Mouse (Mus musculus): ENCODE data around the gene Tirap.
"Not testable (repeated sequence)": the region's sequence is repeated elsewhere in the genome, so short reads cannot be mapped to it uniquely, and the experiment has no call there.

The Tirap gene

DNA sequence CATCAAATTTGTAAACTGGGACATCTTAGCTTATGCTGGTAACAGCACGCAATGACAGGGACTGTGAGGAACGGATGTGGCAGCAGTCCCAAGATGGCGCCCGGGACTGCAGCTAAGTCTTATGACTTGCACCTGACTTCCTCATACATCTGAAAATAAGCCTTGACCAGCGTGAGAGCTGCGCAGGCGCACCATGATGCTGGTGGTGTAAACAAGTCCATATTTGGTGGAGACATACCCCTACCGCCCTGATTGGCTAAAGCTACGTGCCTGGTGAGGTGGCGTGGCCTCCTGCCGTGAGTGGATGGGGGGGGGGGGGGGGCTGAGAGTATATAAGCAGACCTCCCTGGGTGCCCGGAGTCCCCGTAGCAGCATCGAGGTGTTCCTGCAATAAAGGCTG is 52.8 kb downstream of the Tirap start:
- DNase-seq (ENCODE audit: low spot score), result not testable (repeated sequence)

DNA sequence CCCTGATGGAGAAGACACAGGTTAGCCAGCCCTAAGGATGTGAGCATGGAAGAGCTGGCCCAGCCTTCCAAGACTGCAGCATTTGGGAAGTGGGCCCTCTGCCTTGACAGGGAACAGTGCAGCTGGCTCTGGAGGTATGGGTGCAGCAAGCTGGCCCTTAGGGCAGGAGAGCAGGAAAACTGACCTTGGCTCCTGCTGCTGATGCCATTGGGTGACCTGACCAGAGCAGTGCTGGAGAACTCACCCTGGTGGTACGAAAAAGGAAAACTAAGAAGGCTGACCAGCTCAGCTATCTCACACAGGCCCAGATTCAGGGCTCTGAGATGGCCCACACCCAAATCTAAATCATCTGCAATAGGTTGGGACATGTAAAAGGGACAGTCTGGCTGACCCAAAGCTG is 54.3 kb downstream of the Tirap start:
- no peak for DNase-seq (ENCODE audit: low spot score)

DNA sequence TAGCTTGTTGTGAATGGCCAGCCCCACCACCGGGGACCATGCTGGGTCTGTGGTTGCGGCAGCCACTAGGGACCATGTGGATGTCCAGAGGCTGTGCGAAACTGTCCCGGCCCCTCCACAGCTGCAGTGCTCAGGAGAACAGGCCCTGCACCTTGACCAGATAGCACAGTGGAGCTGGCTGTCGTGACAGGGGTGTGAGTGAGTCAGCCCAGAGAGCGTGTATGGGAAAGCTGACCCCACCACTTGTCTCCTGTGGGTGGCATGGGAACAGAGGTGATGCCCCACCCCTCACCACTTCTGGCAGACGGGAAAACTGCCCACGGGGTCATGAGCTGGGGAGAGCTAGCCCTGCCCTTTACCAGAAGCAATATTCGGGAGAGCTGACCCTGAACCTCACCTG is 55.0 kb downstream of the Tirap start:
- DNase-seq (ENCODE audit: low spot score), result no peak

DNA sequence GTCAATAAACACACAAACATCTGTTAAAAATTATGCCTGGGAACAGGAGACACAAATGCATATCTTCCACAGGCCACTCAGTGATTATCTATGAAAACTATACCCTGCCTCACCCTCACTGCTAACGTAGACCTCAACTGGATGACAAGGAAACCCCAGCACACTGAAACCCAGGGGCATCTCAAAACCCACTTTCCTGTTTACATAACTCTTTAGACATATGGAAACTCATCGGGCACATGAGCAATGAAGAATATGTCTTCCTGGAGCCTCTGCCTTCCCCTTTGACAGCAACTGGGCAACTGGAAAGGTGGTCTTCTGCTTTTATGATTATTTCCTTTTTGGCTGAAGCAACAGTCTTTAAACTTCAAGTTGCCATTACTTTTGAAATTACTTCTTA is 57.9 kb downstream of the Tirap start:
- no peak for DNase-seq (ENCODE audit: low spot score)

DNA sequence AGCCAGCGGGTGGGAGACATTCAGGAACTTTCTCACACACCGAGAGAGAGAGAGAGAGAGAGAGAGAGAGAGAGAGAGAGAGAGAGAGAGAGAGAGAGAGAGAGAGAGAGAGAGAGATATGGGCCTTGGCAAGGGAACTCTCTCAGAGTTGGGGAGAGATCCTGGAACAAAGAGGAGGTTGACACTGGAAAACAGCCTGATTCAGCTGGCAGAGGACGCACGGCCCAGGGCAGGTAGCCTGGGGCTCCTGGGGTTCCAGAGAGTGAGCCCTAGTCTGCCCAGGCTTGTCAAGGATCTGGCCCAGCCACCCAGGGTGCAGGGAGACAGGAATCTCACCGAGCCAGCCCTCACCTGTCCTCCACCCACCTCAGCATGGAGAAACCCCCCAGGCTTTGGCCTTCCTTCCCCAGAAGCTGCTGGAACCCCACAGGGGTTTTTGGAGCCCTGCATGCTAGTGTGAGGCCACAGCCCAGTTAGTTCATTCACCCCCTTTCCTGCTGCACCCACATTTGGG is 60.8 kb downstream of the Tirap start:
- DNase-seq (ENCODE audit: low spot score), result no peak

DNA sequence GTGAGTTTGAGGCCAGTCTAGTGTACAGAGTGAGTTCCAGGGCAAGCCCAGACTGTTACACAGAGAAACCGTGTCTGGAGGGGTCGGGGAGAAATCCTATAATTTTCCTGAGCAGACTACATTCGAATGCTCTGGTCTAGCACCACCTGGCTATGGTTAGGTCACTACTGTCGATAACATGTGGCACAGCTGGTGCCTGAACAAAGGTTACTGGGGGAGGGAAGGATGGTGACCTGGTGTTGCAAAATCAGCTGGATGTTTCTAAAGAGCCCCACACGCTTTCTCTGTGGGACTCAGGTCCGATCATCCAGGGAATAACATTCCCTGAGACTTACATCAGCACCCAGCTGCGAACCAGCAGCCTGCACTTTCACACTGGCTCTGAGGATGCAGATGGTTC is 62.1 kb downstream of the Tirap start:
- no peak for DNase-seq (ENCODE audit: low spot score)

DNA sequence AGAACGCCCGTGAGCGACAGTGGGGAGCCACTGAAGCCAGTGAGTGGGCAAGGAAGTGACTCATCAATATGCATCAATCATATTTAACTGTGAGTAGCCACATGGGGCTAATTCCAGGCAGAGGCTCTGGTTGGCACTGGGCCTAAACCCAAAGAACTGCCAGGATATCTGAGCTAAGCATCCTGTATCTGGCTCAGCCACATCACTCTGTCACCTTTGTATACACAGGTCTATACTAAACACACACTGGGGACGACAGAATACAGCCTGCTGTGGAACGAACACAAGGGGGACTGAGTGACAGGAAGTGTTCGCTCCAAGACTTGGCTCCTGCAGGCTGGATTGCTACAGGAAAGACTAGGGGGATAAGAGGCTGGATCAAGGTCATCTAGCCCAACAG is 64.5 kb downstream of the Tirap start:
- DNase-seq (ENCODE audit: low spot score), result no peak

Data from lung, postnatal 25 days (tissue).